Mouse (Mus musculus) urinary bladder, postnatal 4 days (tissue): ENCODE results near the gene Chmp4b.

ENCODE experiments used
- DNase-seq, 2 experiments: peaks; one replicate each; pipeline ENCODE4 v3.0.0; 2021 to 2022; ENCODE audit warnings: low spot score in 2 of 2

Gene Chmp4b

DNA sequence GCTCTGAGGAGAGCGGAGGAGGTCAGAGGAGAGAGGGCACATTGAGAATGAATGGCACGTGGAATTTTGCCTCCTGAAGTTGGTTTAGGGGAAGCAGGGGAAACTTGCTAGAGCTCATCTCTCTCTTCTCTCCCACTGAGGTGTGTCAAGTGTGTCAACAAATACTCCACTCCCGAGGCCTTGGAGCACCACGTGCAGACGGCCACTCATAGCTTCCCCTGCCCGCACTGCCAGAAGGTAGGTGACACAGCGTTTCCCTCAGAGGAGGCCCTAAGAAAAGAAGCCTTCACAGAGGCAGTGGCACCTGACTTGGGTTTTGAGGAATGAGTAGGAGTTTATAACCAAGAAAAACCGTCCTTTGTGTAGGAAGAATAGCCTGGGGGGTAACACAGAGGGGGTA is 10.3 kb upstream of the Chmp4b start:
- DNase-seq = no peak

- no peak for DNase-seq
Measured at GRCm38 (mm10) chr2:154642005-154642459, 9.5 kb upstream of the Chmp4b start.

DNA sequence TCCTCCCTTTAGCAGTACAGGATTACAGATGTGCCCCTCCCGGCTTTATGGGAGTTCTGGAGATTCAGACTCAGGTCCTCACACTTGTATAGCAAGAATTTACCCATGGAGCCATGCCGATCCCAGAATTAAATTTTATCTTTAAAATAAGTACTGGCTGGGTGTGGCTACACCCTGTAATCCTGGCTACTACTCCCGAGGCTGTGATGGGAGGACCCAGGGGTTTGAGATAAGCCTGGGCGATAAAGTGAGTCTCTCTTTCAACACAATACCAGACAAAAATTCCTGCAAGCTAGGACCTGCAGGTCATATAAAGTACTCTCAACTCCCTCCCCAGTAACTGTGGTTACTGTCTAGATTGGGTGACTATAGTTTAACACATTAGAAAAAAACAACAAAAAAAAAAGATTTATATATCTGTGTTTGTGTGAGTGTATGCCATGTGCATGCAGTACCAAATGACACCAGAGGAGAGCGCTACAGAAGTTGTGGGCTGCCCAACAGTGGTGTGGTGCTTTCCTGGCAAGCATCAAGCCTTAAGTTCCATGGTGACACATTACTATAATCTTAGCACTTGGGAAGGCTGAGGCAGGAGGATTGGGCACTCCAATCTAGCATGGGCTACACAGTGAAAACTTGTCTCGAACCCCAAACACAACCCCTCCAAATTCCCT is 8.7 kb upstream of the Chmp4b start:
- DNase-seq = no peak

GRCm38 (mm10) chr2:154646634-154647033 is 4.9 kb upstream of the Chmp4b start:
- DNase-seq = no peak

GRCm38 (mm10) chr2:154648086-154648485 is 3.4 kb upstream of the Chmp4b start:
- DNase-seq = no peak

DNA sequence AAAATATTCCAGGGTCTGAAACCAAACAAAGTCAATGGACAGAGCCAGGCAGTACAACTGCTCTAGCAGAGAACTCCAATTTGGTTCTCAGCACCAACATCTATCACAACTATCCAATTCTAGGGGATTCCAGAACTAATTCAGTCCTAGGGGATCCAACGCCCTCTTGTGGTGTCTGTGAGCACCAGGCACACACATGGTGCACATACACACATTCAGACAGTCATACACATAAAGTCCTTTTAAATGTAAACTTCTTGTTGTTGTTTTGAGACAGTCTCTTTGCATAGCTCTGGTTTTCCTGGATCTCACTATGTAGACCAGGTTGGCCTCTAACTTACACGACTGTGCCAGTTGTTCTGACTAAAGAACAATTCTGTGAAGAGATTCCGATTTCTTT is 1.1 kb upstream of the Chmp4b start:
- DNase-seq = no peak

DNA sequence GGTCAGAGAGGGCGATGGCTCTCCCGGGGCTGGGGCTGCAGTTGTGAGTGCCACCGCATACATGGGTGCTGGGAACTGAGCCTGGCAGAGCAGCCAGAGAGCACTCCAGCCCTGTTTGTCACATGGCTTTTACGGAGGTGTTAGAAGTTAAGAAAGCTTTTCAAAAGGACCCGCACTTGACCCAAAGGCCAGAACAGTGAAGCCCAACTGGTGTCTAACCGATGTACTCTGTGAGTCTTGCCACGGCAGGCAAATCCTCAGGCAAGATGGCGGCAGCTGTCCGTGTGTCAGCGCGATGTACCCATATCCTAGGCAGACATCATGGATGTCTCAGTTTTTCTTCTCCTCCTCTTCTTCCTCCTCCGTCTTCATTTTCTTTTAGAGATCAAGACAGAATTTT is 3.5 kb downstream of the Chmp4b start:
- no peak for DNase-seq

DNA sequence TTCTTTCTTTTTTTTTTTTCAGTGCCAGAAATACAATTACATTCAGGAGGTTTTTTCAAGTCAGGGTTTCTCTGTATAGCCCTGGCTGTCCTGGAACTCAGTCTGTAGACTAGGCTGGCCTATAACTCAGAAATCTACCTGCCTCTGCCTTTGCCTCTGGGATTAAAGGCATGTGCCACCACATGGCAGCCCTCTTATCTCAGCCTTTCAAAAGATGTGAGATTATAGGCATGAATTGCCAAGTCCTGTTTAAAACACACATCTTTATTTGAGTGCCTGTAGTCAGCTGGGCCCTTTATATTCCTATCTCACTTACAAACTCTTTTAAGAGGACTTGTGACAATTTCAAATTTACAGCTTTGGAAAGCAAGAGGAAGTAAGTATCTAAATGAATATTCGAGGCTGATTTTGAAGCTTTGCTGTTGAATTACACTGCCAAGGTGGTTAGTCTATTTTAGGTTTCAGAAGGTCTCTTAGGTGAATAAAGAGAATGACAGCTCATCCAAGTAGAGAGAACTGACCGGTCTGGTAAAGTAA is 4.4 kb downstream of the Chmp4b start:
- DNase-seq = no peak

DNA sequence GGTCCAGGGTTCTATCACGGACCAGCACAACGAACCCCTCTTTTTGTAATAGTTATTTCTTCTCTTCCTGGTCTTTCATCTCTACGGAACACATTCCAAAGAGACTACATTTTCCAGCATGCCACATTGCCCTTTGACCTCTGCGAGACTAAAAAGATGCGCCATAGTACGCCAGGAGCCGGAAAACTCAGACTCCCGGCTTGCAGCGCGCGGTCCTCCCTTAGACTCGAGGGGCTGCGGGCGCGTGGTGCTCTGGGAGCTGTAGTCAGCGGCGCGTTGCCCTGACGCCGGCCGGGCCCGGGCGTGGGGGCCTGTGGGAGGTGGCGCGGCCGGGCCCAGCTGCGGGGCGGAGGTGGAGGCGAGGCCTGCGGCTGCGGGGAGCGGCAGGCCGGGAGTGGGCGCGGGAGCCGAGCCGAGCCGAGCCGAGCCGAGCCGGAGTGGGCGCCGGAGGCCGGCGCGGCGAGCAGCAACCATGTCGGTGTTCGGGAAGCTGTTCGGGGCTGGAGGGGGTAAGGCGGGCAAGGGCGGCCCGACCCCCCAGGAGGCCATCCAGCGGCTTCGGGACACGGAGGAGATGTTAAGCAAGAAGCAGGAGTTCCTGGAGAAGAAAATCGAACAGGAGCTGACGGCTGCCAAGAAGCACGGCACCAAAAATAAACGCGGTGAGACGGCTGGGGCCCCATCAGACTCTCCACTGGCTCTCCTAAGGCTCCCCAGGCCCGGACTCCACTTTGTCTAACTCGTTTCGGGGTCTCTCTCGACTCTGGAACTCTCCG is 5.4 kb downstream of the Chmp4b start:
- DNase-seq = peak; percentile 96 to 97

DNA sequence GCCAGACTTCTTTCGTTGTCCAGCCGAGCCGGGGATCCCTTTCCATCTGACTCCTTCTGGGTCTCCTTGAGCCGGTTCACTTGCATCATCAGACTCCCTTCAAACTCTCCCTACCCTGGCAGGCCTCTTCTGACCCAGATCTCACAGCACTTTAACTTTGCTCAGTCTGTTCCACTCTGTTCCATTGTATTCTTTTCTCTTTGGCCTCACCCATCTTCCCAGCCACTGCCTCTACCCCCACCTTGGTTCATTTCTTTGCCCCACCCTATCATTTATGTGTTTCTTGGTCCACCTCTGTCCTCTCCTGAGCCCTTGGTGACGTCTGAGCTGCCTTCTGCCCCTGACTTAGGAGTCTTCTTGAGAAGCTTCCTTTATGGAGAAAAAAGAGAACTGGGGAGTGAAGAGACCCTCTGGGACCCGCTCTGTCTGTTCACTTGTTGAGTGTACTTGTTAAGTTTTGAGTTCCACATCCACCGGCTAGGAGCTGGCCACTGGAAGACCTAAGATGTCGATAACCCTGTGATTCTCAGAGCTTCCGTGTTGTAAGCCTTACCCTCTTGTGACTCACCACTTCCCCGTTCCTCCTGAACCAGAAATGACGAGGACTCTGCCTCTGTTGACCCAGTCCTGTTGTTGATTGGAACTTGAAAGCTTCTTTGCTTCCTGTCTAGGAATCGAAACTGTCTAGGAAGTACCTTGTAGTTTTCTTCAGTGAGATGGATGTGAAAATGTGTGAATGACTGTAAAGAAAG is 6.2 kb downstream of the Chmp4b start:
- no peak for DNase-seq

DNA sequence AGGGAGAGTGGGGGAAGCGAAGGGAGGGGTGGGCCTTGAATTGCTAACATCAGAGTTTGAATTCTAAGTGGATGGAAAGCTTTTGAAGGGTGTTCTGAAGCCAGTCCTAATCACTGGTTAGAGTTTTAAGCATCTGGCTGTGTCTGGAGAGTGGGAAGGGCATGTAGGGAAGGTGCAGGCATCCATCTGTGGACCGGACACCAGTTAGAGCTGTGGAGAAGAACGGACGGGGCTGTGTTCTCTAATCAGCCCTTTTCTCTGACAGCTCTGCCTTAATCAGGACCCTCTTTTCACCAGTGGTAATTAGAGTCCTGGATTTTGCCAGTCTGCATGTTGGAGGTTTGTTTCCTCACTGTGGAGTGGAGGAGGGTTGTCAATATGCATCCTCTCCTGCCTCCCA is 7.6 kb downstream of the Chmp4b start:
- DNase-seq = no peak

- no peak for DNase-seq
Measured at GRCm38 (mm10) chr2:154659531-154660074, 8.1 kb downstream of the Chmp4b start.

- DNase-seq = no peak
Measured at GRCm38 (mm10) chr2:154668680-154669079, 17.2 kb downstream of the Chmp4b start.

DNA sequence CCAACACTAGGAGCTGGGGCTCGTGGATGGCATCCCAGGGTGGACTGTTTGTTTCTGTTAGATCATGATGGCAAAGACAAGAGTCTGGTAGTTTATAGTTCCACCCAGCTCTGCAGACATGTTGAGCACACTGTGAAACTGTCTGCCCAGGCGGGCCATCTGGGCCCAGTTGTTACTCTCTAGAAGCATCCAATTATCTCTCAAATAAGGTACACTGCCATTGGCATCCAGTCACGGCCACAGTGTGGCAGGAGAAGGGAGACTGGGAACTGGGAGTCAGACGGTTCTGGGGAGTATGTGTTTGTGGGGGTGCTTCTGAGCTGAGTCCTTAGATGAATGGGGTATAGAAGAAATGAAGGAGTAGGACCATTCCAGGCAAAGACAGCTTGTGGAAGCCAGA is 18.6 kb downstream of the Chmp4b start:
- DNase-seq = no peak

- DNase-seq = no peak
Measured at GRCm38 (mm10) chr2:154670741-154671140, 19.2 kb downstream of the Chmp4b start.

- DNase-seq = no peak
Measured at GRCm38 (mm10) chr2:154674008-154674407, 22.5 kb downstream of the Chmp4b start.

- DNase-seq = no peak
Measured at GRCm38 (mm10) chr2:154676653-154677609, 25.4 kb downstream of the Chmp4b start.

- peak; percentile 63 to 65 for DNase-seq
Measured at GRCm38 (mm10) chr2:154677651-154678139, 26.2 kb downstream of the Chmp4b start.

DNA sequence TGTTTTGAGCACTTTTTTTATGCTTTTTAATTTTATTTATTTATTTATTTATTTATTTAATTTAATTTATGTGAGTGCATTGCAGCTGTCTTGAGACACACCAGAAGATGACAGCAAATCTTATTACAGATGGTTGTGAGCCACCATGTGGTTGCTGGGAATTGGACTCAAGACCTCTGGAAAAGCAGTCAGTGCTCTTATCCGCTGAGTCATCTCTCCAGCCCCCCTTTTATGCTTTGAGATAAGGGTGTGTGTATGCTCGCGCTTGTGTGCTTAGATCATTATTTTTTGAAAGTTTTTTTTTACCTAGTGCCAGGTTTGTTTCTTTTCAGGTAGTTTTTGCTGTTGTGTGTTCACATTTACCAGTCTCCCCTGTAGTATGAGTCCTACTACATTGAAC is 27.5 kb downstream of the Chmp4b start:
- no peak for DNase-seq

DNA sequence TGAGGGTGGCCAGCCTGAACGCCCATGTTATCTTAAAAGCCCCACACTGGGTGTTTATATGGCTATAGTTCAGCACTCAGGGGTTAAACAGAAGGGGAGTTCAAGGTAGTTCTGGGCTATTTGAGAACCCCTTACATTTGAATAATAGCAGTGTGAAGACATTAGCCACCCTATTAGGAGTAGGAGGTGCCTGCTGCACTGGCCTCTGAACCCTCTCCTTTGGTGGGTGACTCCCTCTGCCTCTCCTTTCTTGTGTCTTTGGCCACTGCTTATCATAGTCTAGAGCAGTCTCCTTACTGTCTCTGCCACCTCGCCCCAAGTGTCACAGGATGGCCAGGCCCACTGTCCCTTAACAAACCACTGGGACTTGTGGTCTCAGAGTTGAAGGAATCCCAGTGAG is 28.8 kb downstream of the Chmp4b start:
- no peak for DNase-seq

DNA sequence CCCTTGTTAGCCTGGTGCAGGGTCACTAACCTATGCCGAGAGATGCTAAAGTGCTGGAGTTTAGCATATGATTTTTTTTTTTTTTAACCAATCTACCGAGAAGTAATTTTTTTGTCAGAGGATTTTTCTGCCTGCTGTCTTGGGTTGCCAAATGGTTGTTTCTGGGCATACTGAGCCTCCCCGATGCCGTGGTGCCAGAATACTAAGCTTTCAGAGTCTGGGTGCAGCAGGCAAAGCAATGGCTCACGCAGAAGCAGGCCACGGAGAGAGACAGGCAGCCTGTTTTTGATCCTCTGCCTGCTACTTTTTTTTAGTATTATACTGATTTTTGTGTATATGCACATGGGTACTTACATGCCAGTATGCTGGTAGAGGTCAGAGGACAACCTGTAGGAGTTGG is 29.4 kb downstream of the Chmp4b start:
- DNase-seq = no peak
